Mouse (Mus musculus) embryonic fibroblast, embryonic 13.5 days (primary cell): ENCODE measurements at regions not wholly inside any gene's neighbourhood (a gene's known extent, or its start where the extent isn't known, plus 50 kb on each side); places are given as distances from the start of the nearest gene placed in this dataset.

Experiments used
- CTCF ChIP-seq: IDR thresholded peaks from 2 replicates; pipeline ENCODE4 v1.5.1; 2011; ENCODE audit warnings: mild to moderate bottlenecking, control low read depth, low read length, moderate library complexity, borderline replicate concordance; ENCODE audit not compliant: insufficient read depth
- POLR2A ChIP-seq: IDR thresholded peaks from 2 replicates; pipeline ENCODE4 v1.6.1; 2011; ENCODE audit warnings: low read depth, mild to moderate bottlenecking, control low read depth, low read length, moderate library complexity

GRCm38 (mm10) chr13:71327802-71328753 lies 486.5 kb upstream of the Adamts16 start:
- no peak for TF ChIP-seq CTCF
- no peak for TF ChIP-seq POLR2A
